Mouse (Mus musculus) splenic B cell, adult 2 months (primary cell): ENCODE data around the gene Nup107.
"Not testable (repeated sequence)": the region's sequence is repeated elsewhere in the genome, so short reads cannot be mapped to it uniquely, and the experiment has no call there.

ENCODE experiments used
- DNase-seq: peaks from one replicate; pipeline ENCODE4 v3.0.0-alpha.2; 2011; ENCODE audit warnings: low read depth, low spot score
- H3K27me3 ChIP-seq: 2 replicates; pipeline ENCODE4 v1.6.1; 2012; ENCODE audit warnings: mild to moderate bottlenecking, low read length, moderate library complexity, mixed read lengths; ENCODE audit not compliant: control insufficient read depth, poor library complexity, insufficient read depth, severe bottlenecking
- H3K36me3 ChIP-seq: 2 replicates; pipeline ENCODE4 v1.6.1; 2012; ENCODE audit warnings: mild to moderate bottlenecking, low read length, moderate library complexity, mixed read lengths; ENCODE audit not compliant: control insufficient read depth, poor library complexity, insufficient read depth, severe bottlenecking

The Nup107 gene

GRCm38 (mm10) chr10:117713466-117713865 lies 79.0 kb downstream of the Nup107 start:
- H3K27me3 ChIP-seq = no peaks in the 10 kb centered on the region
- H3K36me3 ChIP-seq = no peaks in the 10 kb centered on the region
- no peak for DNase-seq

GRCm38 (mm10) chr10:117712871-117713270 lies 79.6 kb downstream of the Nup107 start:
- Histone ChIP-seq H3K27me3 (no peaks in the 10 kb centered on the region), H3K36me3 (no peaks in the 10 kb centered on the region)
- DNase-seq = no peak

GRCm38 (mm10) chr10:117712191-117712754 lies 80.2 kb downstream of the Nup107 start:
- Histone ChIP-seq H3K36me3 (peaks cover under 1% of the 10 kb centered on the region; the same call in 1 of the 2 replicates), H3K27me3 (no peaks in the 10 kb centered on the region)
- no peak for DNase-seq

GRCm38 (mm10) chr10:117711408-117711807 lies 81.1 kb downstream of the Nup107 start:
- H3K27me3 ChIP-seq = no peaks in the 10 kb centered on the region
- H3K36me3 ChIP-seq = peaks cover 2% of the 10 kb centered on the region; the same call in 1 of the 2 replicates
- no peak for DNase-seq

- DNase-seq = peak; percentile 97
- H3K27me3 ChIP-seq = no peaks in the 10 kb centered on the region
- H3K36me3 ChIP-seq = peaks cover 2% of the 10 kb centered on the region; the same call in 1 of the 2 replicates
Observed at GRCm38 (mm10) chr10:117710604-117711141, 81.8 kb downstream of the Nup107 start, which contains the start of gene Mdm2. Gene Mdm2, minus strand, starts transcription at chr10:117710758.

- Histone ChIP-seq H3K27me3 (no peaks in the 10 kb centered on the region), H3K36me3 (peaks cover 2% of the 10 kb centered on the region; the same call in 1 of the 2 replicates)
- DNase-seq = peak; percentile 75
Observed at GRCm38 (mm10) chr10:117709930-117710603, 82.4 kb downstream of the Nup107 start.

- no peak for DNase-seq
- H3K27me3 ChIP-seq = no peaks in the 10 kb centered on the region
- peaks cover 2% of the 10 kb centered on the region; the same call in 1 of the 2 replicates for H3K36me3 ChIP-seq
Observed at GRCm38 (mm10) chr10:117709326-117709830, 83.1 kb downstream of the Nup107 start.

- H3K27me3 ChIP-seq = no peaks in the 10 kb centered on the region
- peaks cover 4% of the 10 kb centered on the region for H3K36me3 ChIP-seq
- DNase-seq = no peak
Observed at GRCm38 (mm10) chr10:117708856-117709255, 83.6 kb downstream of the Nup107 start.

GRCm38 (mm10) chr10:117708376-117708775 lies 84.1 kb downstream of the Nup107 start:
- Histone ChIP-seq H3K36me3 (peaks cover 6% of the 10 kb centered on the region), H3K27me3 (no peaks in the 10 kb centered on the region)
- DNase-seq = no peak

- DNase-seq = no peak
- Histone ChIP-seq H3K27me3 (no peaks in the 10 kb centered on the region), H3K36me3 (peaks cover 6% of the 10 kb centered on the region)
Observed at GRCm38 (mm10) chr10:117707114-117707838, 85.2 kb downstream of the Nup107 start.

- Histone ChIP-seq H3K27me3 (no peaks in the 10 kb centered on the region), H3K36me3 (peaks cover 9% of the 10 kb centered on the region)
- DNase-seq = no peak
Observed at GRCm38 (mm10) chr10:117706440-117706839, 86.1 kb downstream of the Nup107 start.

- no peaks in the 10 kb centered on the region for H3K27me3 ChIP-seq
- no peak for DNase-seq
- peaks cover 9% of the 10 kb centered on the region for H3K36me3 ChIP-seq
Observed at GRCm38 (mm10) chr10:117705806-117706205, 86.7 kb downstream of the Nup107 start.

GRCm38 (mm10) chr10:117704964-117705335 lies 87.6 kb downstream of the Nup107 start:
- peaks cover 9% of the 10 kb centered on the region for H3K36me3 ChIP-seq
- no peaks in the 10 kb centered on the region for H3K27me3 ChIP-seq
- no peak for DNase-seq

- not testable (repeated sequence) for DNase-seq, H3K36me3 ChIP-seq, H3K27me3 ChIP-seq
Observed at GRCm38 (mm10) chr10:117704314-117704963, 88.1 kb downstream of the Nup107 start.
